Mouse (Mus musculus) embryonic fibroblast, embryonic 13.5 days (primary cell): Measurements from ENCODE around the gene Kirrel.

Source experiments
- CTCF ChIP-seq: IDR thresholded peaks from 2 replicates; pipeline ENCODE4 v1.5.1; 2011; ENCODE audit warnings: mild to moderate bottlenecking, control low read depth, low read length, moderate library complexity, borderline replicate concordance; ENCODE audit not compliant: insufficient read depth
- POLR2A ChIP-seq: IDR thresholded peaks from 2 replicates; pipeline ENCODE4 v1.6.1; 2011; ENCODE audit warnings: low read depth, mild to moderate bottlenecking, control low read depth, low read length, moderate library complexity

- TF ChIP-seq CTCF = no peak
- TF ChIP-seq POLR2A = no peak; the same call in 1 of the 2 replicates
Measured at GRCm38 (mm10) chr3:87174769-87175437, 356 bp upstream of the Kirrel start.
